Mouse (Mus musculus): ENCODE measurements at regions not wholly inside any gene's neighbourhood (a gene's known extent, or its start where the extent isn't known, plus 50 kb on each side); places are given as distances from the start of the nearest gene placed in this dataset.

DNA sequence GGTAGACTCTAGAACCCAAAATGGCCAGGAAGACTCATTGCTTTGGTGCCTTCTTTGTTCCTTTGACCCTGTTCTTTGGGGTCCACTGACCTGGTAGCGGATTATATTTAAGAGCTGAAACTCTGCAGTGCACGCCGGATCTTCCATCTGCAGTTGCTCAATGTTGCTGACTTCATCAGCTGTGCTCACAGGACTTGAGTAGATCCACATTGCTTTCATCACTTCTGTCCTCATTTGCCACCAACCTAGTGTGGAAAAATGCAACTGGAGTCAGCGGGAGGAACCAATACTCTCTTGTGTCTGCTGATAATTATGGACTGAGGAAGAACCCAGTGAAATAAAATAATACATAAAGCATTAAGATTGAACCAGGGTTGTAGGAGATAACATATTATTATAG lies 522.6 kb downstream of the Insc start:
- no peak for DNase-seq (ENCODE audit: inconsistent age in 2 of 2, low spot score in 1 of 2)

GRCm38 (mm10) chr7:115270803-115271202 lies 527.3 kb downstream of the Insc start:
- DNase-seq (ENCODE audit: inconsistent age in 2 of 2, low spot score in 1 of 2), result no peak

DNA sequence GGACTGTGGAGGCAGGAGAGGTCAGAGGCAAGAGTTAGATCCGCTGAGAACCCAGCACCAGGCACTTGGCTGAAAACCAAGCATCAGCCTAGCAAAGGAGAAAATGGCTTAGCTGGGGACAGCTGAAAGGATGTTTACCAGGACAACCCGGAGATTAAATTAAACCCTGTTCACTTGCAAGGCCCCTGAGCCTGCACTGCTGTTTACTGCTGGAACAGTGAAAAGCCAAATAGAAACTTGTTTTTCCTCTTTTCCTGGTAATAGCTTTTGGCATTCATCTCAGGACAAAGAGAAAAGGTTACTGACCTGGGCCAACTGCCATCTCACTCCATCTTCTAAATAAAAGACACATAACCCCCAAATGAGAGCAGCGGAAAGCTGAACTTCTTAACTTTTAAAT lies 531.3 kb downstream of the Insc start:
- DNase-seq (ENCODE audit: inconsistent age in 2 of 2, low spot score in 1 of 2), result peak; percentile 23 to 44

DNA sequence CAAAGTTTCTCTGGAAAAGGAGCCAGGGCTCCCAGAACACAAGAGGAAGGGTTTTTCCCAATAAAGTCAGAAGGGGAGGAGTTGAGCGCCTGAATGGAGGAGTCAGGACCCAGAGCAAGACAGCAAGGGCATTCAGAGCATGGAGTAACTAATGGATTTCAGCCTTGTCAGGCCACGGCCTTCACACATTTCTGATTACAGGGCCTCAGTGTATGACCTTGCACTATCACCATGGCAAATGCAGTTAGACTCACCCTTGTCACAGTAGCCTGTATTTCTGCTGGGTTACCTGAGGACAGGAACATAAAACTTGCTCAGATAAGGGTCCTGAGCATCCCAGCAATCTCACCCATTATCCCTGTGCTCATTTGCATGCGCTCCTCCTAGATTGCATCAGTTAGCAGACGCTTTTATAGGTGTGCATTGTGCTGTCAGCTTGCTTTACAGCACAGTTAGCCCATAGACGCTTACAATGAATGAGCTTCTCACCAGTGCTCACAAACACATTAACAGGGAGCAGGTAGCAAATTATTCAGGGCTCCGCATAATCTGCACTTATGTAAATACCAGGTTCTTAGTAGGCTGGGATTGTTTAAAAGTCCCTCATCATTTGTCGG lies 547.4 kb downstream of the Insc start:
- peak; percentile 36 to 83 for DNase-seq (ENCODE audit: inconsistent age in 2 of 2, low spot score in 1 of 2)

GRCm38 (mm10) chr7:115294655-115295230 lies 551.2 kb downstream of the Insc start:
- DNase-seq (ENCODE audit: inconsistent age in 2 of 2, low spot score in 1 of 2), result no peak

DNA sequence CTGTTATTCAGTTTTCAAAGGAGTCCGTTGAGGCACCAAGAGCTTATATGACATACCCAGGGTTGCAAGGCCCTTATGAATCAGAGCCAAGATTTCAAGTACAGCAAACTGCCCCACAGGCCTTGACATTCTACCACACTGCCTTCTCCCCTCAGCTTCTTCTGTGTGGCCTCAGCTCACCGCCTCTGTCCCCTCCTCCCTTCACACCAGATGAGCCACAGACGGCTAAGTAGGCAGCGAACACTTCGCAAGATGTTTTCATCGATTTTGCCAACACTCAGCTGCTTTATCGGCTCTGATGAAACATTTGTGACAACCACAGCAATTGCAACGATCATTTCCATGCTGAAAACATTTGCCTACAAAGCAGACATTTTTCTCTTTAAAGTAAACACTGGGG lies 556.7 kb downstream of the Insc start:
- peak; percentile 75 to 89 for DNase-seq (ENCODE audit: inconsistent age in 2 of 2, low spot score in 1 of 2)

DNA sequence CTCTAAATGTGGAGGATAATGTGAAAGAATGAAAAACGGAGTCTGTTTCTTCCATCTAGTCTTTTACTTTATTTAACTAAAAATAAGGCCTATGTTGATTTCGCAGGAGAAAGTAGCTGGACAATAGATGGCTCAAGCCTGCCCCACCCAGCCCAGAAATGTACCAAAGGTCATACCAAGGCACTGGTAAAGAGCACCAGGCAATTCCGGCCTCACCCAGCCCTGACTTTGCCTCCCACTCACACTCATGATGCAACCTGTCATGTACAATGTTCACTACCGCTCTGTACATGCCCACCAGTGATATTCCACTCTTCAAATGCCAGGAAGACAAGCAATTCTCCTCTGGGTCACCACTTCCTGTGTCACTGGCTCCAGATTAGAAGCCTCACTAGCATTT lies 564.9 kb downstream of the Insc start:
- no peak for DNase-seq (ENCODE audit: inconsistent age in 2 of 2, low spot score in 1 of 2)

GRCm38 (mm10) chr7:115310400-115311225 lies 567.1 kb downstream of the Insc start:
- DNase-seq (ENCODE audit: inconsistent age in 2 of 2, low spot score in 1 of 2), result peak; percentile 65 to 80

GRCm38 (mm10) chr7:115319504-115319903 lies 576.0 kb downstream of the Insc start:
- DNase-seq (ENCODE audit: inconsistent age in 2 of 2, low spot score in 1 of 2), result no peak

DNA sequence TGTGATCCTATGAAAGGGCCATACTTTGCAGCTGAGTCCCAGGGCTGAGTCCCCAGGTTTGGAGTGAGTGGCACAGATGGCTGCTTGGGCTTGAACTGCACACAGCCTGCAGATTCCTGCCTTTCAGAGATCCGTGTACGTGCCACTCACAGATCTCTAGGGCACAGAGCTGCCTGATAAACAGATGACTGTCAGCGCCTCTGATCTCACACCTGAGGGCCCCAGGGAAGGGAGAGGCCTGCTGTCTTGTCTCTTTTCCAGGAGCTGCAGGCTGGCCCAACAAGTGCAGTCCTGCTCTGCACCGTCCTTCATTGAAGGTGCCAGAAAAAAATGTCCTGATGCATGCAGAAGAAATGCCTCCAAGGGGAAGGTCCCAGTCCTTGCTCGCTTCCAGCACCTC lies 579.5 kb downstream of the Insc start:
- no peak for DNase-seq (ENCODE audit: inconsistent age in 2 of 2, low spot score in 1 of 2)

DNA sequence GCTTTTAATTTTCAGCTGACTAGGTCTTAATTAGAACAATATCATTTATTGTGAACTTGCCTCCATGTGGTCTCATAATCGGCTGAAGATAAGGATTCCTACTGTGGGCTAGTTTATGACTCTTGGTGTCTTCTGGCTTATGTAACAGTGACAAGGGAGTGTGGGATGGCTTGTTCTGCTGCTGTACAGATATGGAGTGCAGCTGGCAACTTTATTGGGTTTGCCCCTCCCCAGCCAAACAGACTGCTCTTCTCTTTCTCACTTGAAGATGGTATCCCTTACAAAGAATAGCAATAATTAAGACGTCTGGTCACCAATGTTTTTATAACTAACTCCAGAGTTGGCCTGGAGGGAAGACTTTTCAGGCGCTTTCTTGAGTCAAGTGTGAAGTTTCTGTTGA lies 584.8 kb downstream of the Insc start:
- no peak for DNase-seq (ENCODE audit: inconsistent age in 2 of 2, low spot score in 1 of 2)

- no peak for DNase-seq (ENCODE audit: inconsistent age in 2 of 2, low spot score in 1 of 2)
These were observed 588.2 kb downstream of the Insc start for GRCm38 (mm10) chr7:115331698-115332097.

DNA sequence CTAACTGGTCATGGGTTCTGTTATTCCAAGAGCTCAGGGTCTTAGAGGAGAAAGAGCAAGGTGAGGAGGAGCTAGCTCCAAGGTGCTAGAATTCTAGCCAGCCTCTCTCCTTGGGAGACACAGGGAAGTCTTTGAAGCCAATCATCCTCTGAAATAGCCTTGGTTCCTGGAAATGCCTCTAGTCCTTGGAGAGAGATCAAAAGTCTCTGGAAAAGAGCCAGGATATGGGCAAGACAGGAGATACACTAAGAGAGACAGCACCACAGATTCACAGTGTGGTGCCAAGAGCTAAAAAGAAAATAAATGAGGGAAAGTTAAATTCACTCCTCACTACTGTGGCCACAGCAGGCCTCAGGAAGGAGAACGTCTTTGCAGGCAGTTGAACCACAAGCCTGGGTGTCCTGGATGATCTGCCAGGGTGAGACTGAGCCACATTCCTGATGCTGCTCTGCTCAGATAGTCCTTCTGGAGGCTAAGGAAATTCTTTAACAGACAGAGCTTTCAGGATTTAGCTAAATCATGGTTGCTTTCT lies 589.6 kb downstream of the Insc start:
- DNase-seq (ENCODE audit: inconsistent age in 2 of 2, low spot score in 1 of 2), result peak; percentile 44 to 92

- DNase-seq (ENCODE audit: inconsistent age in 2 of 2, low spot score in 1 of 2), result no peak
These were observed 591.6 kb downstream of the Insc start for GRCm38 (mm10) chr7:115335051-115335450.

DNA sequence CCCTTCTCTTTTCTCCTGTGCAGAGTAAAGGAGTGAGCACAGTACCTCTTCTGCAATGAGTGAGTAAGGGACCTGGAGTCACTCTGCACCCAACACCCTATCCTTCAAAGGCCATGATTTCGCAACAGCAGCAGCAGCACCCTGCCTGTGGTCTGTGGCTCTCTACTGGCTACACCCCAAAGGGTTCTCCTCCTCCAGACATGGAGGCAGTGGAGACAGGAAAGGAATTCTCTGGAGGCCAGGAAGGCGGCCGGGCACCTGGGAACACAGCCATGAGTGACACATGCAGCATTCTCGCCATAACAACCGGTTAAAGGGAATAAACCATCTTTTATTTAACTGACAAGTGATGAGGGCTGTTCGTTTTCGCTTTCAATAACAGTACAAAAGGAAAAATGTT lies 596.7 kb downstream of the Insc start:
- peak in 1 of 2 experiments; percentile 35 for DNase-seq (ENCODE audit: inconsistent age in 2 of 2, low spot score in 1 of 2)

DNA sequence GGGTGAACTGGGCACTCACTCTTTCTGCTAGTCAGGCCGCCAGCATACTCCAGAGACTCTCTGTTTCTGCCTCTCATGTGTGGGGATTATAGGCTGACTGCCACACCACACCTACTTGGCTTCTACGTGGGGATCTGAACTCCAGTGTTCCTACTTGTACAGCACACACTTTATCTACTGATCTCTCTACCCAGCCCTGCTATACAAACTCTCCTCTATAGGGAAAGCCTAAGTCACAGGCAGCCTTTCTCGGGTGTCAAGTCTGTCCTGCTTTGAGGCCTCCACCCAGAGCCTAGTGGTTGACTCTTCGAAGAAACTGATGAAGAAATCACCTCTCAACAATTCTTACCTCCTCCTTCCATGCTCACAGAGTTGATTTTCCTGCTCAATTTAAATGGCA lies 597.5 kb downstream of the Insc start:
- no peak for DNase-seq (ENCODE audit: inconsistent age in 2 of 2, low spot score in 1 of 2)

GRCm38 (mm10) chr7:115345749-115346148 lies 602.3 kb downstream of the Insc start:
- no peak for DNase-seq (ENCODE audit: inconsistent age in 2 of 2, low spot score in 1 of 2)

DNA sequence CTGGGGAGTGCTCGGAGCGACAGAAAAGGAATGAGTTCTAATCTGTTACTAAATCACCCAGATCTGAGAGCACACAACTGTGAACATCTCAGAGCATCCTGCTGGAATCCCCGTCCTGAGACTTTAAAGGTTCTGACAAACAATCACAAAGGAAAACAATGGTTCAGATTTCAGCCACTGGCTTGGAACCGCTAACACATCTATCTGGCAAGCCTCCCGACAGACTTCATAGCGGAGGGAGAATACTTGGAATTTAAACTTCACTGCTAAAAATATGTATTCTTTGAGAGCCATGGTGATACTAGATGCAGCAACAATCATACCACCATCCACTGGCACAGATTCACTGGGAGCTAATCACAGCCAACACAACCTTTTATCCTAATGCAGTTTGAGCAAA lies 615.2 kb downstream of the Insc start:
- no peak for DNase-seq (ENCODE audit: inconsistent age in 2 of 2, low spot score in 1 of 2)

DNA sequence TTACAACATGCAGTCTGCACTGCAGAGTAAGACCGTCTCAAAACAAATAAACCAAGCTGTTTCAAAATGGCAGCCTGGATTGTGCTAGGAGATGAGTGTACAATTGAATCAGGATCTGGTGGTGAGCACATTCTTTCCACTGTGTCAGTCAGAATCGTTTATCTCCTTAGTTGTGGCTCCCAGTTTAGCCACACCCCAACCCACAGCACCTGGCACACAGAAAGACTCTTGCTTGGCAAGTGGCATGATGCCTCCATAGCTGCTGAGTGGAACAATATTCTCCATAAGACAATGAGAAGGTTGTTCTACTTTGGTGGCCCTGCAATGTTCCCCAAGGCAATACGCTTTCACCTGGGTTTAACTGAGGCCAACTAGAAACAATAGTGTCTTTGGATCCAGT lies 616.6 kb downstream of the Insc start:
- no peak for DNase-seq (ENCODE audit: inconsistent age in 2 of 2, low spot score in 1 of 2)

- DNase-seq (ENCODE audit: inconsistent age in 2 of 2, low spot score in 1 of 2), result no peak
These were observed 618.6 kb downstream of the Insc start for GRCm38 (mm10) chr7:115362117-115362516.

GRCm38 (mm10) chr7:115366910-115367309 lies 623.4 kb downstream of the Insc start:
- DNase-seq (ENCODE audit: inconsistent age in 2 of 2, low spot score in 1 of 2), result peak; percentile 51 to 86

DNA sequence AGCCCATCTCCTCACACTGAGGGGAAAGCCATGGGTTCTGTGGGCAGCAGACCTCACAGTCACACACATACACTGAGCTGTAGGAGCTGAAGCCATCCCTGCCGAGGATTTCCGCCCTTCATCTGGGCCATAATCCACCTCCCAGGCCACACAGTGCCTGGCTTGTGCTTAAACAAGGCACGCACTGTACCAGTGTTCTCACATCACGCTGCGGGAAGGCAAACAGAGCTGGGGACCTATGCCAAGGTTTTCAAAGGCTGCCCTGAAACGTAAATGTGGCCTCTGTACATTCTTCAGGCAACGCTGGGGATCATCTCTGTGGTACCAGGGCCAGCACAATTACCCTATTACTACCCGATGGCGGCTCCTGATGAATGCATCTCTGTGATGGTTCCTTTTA lies 627.6 kb downstream of the Insc start:
- DNase-seq (ENCODE audit: inconsistent age in 2 of 2, low spot score in 1 of 2), result no peak
